Mouse (Mus musculus) right cerebral cortex, postnatal 14 days (tissue): ENCODE results near the gene Eif4enif1.
"Not testable (repeated sequence)": the region's sequence is repeated elsewhere in the genome, so short reads cannot be mapped to it uniquely, and the experiment has no call there.

ENCODE experiments used
- DNase-seq: peaks from one replicate; pipeline ENCODE4 v3.0.0; 2022

The Eif4enif1 gene

DNA sequence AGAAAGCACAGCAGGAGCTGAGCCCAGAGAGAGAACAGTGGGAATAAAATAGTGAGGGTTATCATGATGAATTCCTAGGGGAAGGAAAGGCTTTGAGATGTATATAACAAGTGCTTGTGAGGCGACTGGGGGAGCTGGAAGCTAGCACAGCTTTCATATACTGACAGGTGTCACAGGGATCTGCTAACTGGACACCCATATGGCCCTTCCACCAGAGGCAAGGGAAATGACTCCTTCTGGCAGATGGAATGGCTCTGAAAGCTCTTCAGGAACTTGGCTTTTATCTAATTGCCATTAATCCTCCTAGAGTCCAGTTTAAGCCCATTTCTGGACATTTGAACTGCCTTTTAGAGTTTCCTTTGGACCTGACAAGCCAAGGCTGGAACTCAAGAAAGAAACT is 20.2 kb upstream of the Eif4enif1 start:
- DNase-seq = not testable (repeated sequence)

DNA sequence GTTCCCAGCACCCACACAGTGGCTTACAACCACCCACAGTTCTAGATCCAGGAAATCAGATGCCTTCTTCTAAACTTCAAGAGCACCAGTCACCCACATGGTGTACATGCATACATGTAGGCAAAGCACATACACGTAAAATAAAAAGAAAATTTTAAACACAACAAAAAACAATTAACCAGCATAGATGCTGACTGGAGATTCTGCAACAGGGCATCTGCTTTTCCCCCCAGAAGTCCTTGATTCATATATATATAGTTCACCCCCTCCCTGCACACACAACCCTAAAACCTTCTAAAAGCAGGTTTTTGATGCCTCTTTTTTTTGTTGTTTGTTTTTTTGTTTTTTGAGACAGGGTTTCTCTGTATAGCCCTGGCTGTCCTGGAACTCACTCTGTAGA is 19.5 kb upstream of the Eif4enif1 start:
- not testable (repeated sequence) for DNase-seq

GRCm38 (mm10) chr11:3193363-3193762 is 8.8 kb upstream of the Eif4enif1 start, which contains the start of gene Sfi1:
TSS of gene Sfi1 (minus strand) at chr11:3193463.
- DNase-seq = no peak

GRCm38 (mm10) chr11:3200636-3201035 is 1.6 kb upstream of the Eif4enif1 start:
- not testable (repeated sequence) for DNase-seq

- DNase-seq = peak; percentile 7
Measured at GRCm38 (mm10) chr11:3201326-3202230, 614 bp upstream of the Eif4enif1 start.

DNA sequence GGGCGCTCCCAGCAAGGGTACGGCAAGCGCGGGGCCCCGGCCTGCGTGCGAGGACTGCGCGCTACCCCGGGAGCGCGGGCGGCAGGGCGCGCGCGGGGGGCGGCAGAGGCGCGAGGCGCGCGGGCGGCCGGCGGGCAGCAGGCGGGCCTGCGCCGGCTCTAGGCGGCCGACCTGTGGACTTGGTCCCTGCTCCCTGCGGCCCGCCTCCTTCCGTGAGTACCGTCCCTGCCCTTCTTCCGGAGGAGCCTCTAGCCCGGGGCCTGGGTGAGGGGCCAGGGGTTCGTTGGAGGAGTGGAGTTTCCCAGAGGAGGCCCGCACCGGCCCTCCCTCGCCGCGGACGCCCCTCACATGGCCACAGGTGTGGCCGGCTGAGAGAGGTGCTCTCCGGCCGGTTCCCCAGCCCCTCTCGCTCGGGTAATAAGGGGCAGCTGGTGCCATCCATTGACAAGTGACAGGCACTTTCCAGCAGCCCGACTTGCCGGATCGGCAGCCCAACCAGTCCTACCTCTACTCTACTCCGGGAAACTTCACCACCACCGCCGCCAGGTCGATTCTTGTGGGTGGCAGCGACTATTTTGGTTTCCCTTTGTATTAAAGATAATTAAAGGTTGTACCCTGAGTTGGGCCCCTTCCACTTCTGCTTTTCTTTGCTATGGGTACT is 719 bp downstream of the Eif4enif1 start:
- peak; percentile 41 for DNase-seq

DNA sequence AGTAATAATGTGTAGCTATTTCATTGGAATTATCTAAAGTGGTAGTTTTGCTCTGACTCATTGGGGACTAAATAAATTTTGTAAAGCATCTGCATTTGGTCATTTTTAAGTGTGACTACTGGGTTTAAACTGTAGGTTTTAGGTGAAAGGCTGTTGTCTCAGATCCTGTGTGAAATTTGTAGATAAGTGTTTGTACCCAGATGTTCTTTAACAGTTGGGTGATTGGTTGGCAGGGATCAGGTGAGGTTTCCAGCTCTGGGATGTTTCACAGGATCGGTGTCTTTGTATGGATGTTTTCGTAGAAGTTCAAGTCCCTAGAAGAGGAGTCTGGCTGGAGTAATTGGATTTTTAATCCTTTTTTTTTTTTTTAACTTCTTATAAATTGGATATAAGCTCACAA is 1.6 kb downstream of the Eif4enif1 start:
- no peak for DNase-seq

GRCm38 (mm10) chr11:3205207-3205606 is 3.0 kb downstream of the Eif4enif1 start:
- DNase-seq = no peak

DNA sequence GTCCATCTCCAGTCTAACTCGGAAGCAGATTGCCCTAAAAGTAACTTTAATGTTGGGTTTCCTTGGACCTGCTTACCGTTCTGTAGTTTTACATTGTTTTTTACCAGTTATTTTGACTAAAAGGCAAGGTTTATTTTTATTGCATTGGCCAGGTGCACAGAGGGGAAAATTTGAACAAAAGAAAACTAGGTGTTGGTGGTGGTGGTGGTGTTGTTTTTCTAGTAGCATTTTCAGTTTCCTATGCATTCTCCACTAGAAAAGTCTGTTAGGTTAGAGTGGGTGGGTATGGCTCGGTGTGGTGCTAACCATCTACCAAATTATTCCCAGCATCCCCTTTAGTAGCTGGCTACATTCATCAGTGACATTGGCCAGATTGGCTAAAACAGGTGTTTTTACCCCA is 4.6 kb downstream of the Eif4enif1 start:
- DNase-seq = no peak

DNA sequence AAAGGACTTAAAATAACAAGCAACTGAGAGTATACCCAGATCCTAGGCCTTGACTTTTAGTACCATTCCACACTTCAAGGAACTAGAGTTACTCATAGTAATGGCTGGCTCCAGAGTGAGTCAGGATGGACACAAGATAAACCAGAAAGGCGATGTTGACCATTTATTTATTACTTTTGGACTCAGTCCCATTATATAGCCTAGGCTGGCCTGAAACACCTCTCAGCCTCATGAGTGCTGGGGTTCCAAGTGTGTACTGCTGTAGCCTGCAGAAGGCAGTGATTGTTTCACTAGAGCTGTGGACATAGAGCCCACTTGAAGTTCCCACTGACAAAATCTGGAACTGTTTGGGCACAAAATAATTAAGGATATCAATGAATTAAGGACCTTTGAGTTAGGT is 10.3 kb downstream of the Eif4enif1 start:
- no peak for DNase-seq

GRCm38 (mm10) chr11:3223105-3223504 is 20.9 kb downstream of the Eif4enif1 start:
- DNase-seq = no peak

DNA sequence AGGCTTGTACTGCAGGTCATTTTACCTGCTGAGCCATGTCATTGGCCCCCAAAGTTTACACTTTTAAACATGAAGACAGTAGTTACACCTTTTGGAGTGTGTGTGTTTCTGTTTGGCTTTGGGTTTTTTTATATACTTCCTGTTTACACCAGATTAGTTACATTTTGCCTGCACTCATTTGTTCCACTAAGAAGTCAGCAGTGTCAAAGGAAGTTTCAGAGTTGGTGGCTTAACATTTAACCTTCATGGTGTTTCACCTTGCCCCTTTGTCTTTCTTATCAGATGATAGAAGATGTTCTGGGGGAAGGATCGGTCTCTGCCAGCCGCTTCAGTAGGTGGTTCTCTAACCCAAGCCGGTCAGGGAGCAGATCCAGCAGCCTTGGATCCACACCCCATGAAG is 24.9 kb downstream of the Eif4enif1 start:
- no peak for DNase-seq

DNA sequence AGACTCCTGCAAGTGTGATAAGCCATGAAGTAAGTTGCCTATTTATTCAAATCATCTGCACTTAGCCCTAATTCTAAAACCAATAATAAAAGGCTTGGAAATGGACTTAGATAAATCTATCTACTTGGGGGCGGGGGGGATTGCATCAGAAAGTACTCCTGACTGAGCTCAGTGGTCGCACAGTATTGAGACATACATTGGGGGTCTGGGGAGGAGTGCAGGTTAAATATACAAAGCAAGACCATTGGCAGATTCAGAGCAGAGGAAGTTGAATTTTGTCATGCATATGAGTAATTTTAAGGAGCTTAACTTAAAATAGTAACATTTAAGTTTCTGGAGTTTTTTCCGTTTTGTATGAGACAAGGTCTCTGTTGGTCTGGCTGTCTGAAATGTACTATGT is 30.1 kb downstream of the Eif4enif1 start:
- DNase-seq = no peak

DNA sequence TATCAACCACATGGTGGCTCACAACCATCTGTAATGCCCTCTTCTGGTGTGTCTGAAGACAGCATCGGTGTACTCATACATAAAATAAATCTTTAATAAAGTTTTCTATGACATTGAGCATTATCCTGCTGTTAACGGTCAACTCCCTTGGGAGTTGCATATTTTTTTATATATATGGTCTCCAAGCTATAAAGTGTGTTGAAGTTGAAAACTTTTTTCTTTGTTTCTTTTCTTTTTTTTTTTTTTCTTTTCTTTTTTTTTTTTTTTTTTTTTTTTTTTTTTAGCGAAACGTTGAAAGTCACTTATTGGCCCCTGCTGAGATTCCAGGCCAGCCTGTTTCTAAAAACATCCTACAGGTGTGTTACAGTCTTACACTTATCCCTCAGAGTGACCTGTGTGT is 31.5 kb downstream of the Eif4enif1 start:
- DNase-seq = no peak

GRCm38 (mm10) chr11:3235277-3235676 is 33.1 kb downstream of the Eif4enif1 start:
- no peak for DNase-seq

DNA sequence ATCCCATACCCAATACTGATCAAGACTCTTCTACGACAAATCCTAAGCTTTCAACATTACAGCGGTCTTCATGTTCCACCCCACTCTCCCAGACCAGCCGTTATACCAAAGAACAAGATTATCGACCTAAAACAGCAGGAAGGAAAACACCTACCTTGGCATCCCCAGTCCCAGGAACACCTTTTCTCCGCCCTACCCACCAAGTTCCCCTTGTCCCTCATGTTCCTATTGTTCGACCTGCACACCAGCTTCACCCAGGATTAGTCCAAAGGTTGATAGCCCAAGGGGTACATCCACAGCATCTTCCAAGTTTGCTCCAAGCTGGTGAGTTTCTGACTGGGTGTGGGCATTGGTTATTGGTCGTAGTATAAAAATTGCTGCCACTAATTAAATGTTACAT is 40.2 kb downstream of the Eif4enif1 start:
- no peak for DNase-seq

- peak; percentile 10 for DNase-seq
Measured at GRCm38 (mm10) chr11:3243771-3244170, 41.6 kb downstream of the Eif4enif1 start.

- DNase-seq = no peak
Measured at GRCm38 (mm10) chr11:3247387-3247786, 45.2 kb downstream of the Eif4enif1 start.

DNA sequence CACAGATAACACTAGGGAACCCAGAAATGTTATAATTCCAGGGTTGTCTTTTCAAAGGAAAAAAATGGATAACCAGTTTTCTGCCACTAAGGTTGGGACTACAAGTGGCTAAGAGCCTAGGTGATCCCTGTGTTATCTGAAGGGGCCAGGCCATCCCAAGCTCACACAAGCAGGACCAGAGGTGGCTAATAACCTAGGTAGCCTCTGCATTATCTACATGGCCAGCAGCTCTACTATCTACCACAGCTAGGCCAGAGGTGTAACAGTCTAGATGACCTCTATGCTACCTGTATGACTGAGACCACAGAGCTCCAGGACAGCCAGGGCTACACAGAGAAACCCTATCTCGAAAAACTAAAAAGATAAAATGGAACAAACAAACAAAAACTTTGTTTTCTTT is 57.3 kb downstream of the Eif4enif1 start:
- no peak for DNase-seq

GRCm38 (mm10) chr11:3265291-3266078 is 63.3 kb downstream of the Eif4enif1 start:
- no peak for DNase-seq

DNA sequence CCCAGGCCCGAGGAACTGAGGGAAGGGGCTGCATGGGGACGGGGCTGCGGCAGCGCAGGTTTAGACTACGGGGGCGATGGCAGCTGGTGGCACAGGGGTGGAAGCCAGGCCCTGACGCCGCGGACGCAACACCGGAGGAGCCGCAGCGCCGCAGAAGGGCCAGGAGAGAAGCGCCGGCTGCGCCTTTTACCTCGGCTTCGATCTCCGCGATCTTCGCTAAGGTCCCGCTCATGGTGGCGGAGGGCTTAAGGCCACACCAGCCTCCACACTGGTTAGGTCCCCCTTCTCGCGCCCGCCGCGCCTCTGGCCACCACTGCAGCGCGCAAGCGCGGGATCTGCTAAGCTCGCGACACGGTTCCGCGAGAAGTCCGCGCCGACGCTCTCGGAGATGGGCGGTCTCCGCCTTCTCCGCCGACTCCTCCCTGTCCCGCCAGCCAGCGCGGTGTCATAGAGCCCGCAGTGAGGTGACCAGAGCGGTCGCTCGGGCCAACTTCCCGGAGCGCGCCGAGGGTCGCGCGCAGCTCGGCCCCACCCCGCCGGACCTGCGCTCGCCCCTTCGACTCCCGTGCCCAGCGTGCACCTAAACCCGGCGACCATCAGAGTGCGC is 64.0 kb downstream of the Eif4enif1 start, which contains the start of gene Drg1:
Drg1 (minus strand) TSS at position 337 of the 607 bp plus-strand sequence.
- DNase-seq = peak; percentile 94

- no peak for DNase-seq
Measured at GRCm38 (mm10) chr11:3267133-3267532, 64.9 kb downstream of the Eif4enif1 start.

DNA sequence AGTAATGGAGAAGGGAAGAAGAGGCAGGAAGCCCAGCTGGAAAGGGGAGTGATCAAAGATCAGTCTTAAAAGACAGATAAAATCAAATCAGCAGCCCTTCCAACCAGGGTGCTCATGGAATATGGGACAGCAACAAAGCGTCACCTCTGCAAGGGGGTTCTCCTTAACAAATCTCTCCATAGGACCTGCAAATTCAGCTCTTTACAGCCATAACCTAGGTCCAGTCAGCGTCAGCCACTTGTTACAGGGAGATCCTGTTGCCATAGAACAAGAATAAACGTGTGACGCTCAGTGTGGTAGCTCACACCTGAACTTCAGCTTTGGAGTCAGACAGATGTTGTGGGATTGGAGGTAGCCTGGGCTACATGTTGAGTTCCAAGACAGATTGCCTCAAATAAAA is 67.0 kb downstream of the Eif4enif1 start:
- no peak for DNase-seq
